ENCODE assay signal across 18 mouse cellular contexts in genomic region chr16:58666681-58667080, GRCm38 (mm10). TPM values are rescaled to one million over a fixed set of nuclear protein-coding genes. Genes with fewer than 3 reads are reported as not detected.
"Had no signal": no experiment of that assay in that cellular context is flagged by ENCODE, and none has a peak within 500 bp of the region (broad histone marks: within the 10 kb centered on the region; RNA-seq: fewer than 3 reads in every experiment).

No protein-coding gene starts in this region.

RNA-seq across cellular contexts. Expression of gene E330017A01Rik, which starts 28.1 kb away (rescaled TPM):
- polyA plus RNA-seq: frontal cortex, adult 2 months; heart, adult 2 months; heart, embryonic 12.5 days; heart, embryonic 14.5 days; heart, embryonic 16.5 days; hindbrain, embryonic 10.5 days; hindbrain, embryonic 12.5 days; hindbrain, embryonic 14.5 days; hindbrain, embryonic 16.5 days; inflammation-experienced regulatory T-cells, adult 6 months; intestine, embryonic 15.5 days; intestine, postnatal 0 days; kidney, embryonic 16.5 days; limb, embryonic 10.5 days; limb, embryonic 13.5 days; limb, embryonic 15.5 days; liver, embryonic 11.5 days had no signal

RNA-seq across cellular contexts. Expression of gene Gm813, which starts 49.9 kb away (rescaled TPM):
- polyA plus RNA-seq: frontal cortex, adult 2 months; heart, adult 2 months; heart, embryonic 12.5 days; heart, embryonic 14.5 days; heart, embryonic 16.5 days; hindbrain, embryonic 10.5 days; hindbrain, embryonic 12.5 days; hindbrain, embryonic 14.5 days; hindbrain, embryonic 16.5 days; inflammation-experienced regulatory T-cells, adult 6 months; intestine, embryonic 15.5 days; intestine, postnatal 0 days; kidney, embryonic 14.5 days; kidney, embryonic 16.5 days; limb, embryonic 10.5 days; limb, embryonic 13.5 days; limb, embryonic 15.5 days; liver, embryonic 11.5 days had no signal

RNA-seq across cellular contexts. Expression of gene Gpr15, which starts 52.2 kb away (rescaled TPM):
- polyA plus RNA-seq: heart, embryonic 12.5 days; heart, embryonic 14.5 days; hindbrain, embryonic 10.5 days; hindbrain, embryonic 12.5 days; hindbrain, embryonic 14.5 days; hindbrain, embryonic 16.5 days; intestine, embryonic 15.5 days; kidney, embryonic 14.5 days; kidney, embryonic 16.5 days; limb, embryonic 10.5 days; limb, embryonic 13.5 days; limb, embryonic 15.5 days; liver, embryonic 11.5 days had no signal
